Mouse (Mus musculus) splenic B cell, adult 2 months (primary cell): ENCODE measurements around the gene Lsm11.
"Not testable (repeated sequence)": the region's sequence is repeated elsewhere in the genome, so short reads cannot be mapped to it uniquely, and the experiment has no call there.

ENCODE experiments used
- DNase-seq: peaks from one replicate; pipeline ENCODE4 v3.0.0-alpha.2; 2011; ENCODE audit warnings: low read depth, low spot score
- H3K27me3 ChIP-seq: 2 replicates; pipeline ENCODE4 v1.6.1; 2012; ENCODE audit warnings: mild to moderate bottlenecking, low read length, moderate library complexity, mixed read lengths; ENCODE audit not compliant: control insufficient read depth, poor library complexity, insufficient read depth, severe bottlenecking
- H3K36me3 ChIP-seq: 2 replicates; pipeline ENCODE4 v1.6.1; 2012; ENCODE audit warnings: mild to moderate bottlenecking, low read length, moderate library complexity, mixed read lengths; ENCODE audit not compliant: control insufficient read depth, poor library complexity, insufficient read depth, severe bottlenecking

Lsm11 gene

DNA sequence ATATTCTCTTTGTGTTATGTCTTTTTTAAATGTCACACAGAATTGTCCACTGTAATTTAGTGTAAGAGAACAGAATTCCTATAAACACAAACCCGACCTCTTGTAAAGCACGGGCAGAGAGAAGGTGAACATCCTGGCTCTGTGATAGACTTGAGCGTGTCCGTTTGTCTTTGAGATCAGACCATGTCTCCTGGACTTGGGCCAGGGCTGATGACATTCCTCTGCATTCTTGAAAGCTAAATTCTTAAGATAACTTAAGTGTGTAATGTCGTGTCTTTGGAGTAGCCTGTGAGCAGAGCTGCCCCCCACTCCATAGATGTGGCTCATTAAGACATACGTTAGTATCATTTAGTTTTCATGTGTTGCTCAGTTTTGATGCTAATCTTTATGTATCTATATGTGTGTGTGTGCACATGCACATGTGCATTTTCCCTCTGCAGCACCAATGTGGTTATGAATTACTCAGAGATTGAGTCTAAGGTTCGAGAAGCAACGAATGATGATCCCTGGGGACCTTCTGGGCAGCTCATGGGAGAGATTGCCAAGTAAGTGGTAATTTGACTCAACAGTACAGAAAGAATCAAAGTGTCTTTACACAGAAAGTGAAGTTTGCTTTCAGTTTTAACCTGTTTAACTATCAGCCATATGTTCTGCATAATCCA is 61.3 kb downstream of the Lsm11 start:
- peak; percentile 23 for DNase-seq
- Histone ChIP-seq H3K36me3 (peaks cover 5% of the 10 kb centered on the region; the same call in 1 of the 2 replicates), H3K27me3 (no peaks in the 10 kb centered on the region)

DNA sequence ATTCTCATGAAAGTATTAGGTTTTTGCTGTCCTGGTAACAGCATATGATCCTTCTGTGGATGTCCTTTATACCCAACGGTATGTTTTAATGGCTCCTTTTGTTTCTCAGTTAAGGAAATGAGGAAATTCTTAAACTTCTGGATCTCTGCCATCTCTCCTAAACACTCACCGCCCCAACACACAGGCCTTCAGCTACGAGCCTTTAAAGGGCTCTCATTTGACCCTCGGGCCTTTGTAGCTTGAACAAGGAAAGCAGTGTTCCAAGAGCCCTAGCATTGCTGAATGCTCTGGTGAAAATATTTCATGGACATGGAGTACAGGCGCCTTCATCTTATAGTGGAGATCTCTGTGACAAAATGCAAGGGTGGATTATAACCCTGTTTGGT is 63.1 kb downstream of the Lsm11 start:
- H3K27me3 ChIP-seq, result no peaks in the 10 kb centered on the region
- peaks cover 4% of the 10 kb centered on the region; the same call in 1 of the 2 replicates for H3K36me3 ChIP-seq
- no peak for DNase-seq

DNA sequence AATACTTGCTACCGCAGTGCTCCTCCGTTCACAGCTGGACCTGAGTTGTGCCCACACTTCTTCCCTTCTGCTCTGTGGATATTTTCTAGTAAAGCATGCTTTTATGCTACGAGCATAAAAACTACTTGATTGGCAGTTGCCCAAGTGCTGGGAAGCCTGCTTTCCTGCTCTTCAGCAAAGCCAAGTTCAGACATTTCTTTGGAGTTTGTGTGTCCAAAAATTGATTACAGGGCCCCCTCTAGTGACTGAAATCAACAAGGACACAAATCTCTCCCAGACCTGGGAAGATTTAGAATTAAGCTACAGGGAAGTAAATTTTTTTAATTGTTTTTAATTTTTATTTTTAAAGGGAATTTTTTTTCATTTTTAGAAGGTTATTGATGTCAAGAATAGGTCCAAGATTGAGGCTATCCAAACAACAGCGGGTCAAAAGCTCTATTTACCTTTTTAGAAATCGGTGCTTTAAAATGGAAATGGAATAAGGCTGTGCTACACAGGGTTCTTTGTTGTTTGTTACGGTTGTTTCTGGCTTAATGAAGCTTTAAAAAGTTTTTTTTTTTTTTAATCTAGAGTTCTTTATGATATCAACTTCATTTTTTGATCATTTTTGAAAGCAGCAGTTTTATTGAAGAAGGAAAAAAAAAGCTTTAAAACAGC is 63.6 kb downstream of the Lsm11 start:
- H3K36me3 ChIP-seq, result peaks cover under 1% of the 10 kb centered on the region; the same call in 1 of the 2 replicates
- DNase-seq, result peak; percentile 36
- no peaks in the 10 kb centered on the region for H3K27me3 ChIP-seq

DNA sequence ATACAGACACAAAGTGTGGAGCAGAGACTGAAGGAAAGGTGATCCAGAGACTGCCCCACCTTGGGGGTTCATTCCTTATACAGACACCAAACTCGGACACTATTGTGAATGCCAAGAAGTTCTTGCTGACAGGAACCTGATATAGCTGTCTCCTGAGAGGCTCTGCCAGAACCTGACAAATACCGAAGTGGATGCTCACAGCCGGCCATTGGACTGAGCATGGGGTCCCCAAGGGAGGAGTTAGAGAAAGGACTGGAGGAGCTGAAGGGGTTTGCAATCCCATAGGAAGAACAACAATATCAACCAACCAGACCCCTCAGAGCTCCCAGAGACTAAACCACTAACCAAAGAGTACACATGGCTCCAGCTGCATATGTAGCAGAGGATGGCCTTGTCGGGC is 65.4 kb downstream of the Lsm11 start:
- H3K27me3 ChIP-seq, H3K36me3 ChIP-seq, DNase-seq: not testable (repeated sequence)
